Mouse (Mus musculus): ENCODE results near the gene Tmem119. TPM values are rescaled to one million over a fixed set of nuclear protein-coding genes. Genes with fewer than 3 reads are reported as not detected.
"Not testable (repeated sequence)": the region's sequence is repeated elsewhere in the genome, so short reads cannot be mapped to it uniquely, and the experiment has no call there.

Gene Tmem119
- polyA plus RNA-seq, 1 experiment from 2014 or later, result 5.7 TPM

DNA sequence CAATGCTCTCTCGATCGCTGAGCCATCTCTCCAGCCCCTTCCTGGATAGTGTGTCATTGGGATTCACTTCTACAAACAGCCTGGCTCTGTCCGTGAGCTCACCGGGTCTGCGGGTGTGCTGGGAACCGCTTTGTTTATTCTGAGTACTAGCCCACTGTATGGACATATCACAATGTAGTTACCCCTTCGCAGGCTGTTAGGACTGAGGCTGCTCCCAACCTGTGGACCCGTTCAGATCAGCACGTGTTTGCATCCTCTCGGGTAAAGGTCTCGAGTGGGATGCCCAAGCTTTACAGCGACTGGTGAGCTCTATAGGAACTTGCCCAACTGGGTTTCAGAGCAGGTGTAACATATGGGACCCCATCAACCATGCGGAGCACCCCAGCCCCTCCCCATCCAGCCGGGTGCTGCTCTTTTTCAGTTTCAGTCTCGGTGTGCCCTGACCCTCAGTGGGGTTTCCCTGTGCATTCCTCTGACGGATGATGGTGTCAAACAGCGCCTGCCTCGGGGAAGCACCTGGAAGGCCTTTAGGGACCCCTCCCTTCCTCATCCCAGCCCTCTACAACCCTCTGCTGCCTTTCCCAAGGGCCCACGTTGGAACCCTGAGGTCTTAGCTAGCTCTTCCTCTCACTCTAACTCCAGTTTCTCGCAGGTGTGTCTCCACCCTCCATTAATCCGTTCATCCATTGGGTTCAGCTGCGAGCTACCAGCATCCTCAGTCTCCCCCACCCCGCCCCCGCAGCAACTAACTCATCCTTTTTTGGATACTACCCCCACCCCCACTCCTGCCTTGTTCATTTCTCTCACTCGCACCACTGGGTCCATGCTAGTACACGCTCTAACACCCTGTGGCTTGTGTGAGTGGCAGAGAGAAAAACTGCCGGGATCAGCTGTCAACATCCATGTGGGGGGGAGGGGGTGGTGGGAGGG, 14.1 kb upstream of the Tmem119 start:
- Histone ChIP-seq H3K4me2 (no peak overlapping the region), H3K9ac (no peak overlapping the region), H3K4me1 (peaks cover 6% of the 10 kb centered on the region; the same call in 1 of the 2 replicates), H3K36me3 (replicated peaks) (no peaks in the 10 kb centered on the region), H3K27ac (no peak overlapping the region), H3K9me3 (no peaks in the 10 kb centered on the region; the same call in 1 of the 2 replicates), H3K27me3 (replicated peaks) (0 out of 2 replicates have a peak, but pooled peaks cover 2% of the 10 kb centered on the region), H3K4me3 (no peak overlapping the region)
- 35% methylated on average over 27 of the region's 27 CpGs for WGBS
- ATAC-seq (replicated peaks), result no peak

DNA sequence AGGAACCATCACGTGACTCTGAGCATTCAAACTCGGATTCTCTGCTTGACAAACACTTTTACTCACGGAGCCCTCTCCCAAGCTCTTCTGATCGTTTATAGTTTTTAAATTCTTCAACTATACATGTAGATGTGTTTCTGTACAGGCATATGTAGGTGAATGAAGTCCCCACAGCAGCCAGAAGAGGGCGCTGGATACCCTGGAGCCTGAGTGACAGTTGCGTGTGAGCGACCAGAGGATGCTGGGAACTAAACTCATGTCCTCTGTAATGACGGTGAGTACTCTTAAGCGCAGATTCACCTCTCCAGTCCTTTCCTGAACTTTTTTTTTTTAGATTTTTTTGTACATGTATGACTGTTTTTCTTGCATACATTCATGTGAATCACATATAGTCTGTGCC, 13.3 kb upstream of the Tmem119 start:
- Histone ChIP-seq H3K9ac (no peak overlapping the region), H3K27ac (no peak overlapping the region), H3K4me2 (no peak overlapping the region), H3K4me1 (peaks cover 3% of the 10 kb centered on the region; the same call in 1 of the 2 replicates), H3K4me3 (no peak overlapping the region), H3K36me3 (replicated peaks) (no peaks in the 10 kb centered on the region), H3K27me3 (replicated peaks) (0 out of 2 replicates have a peak, but pooled peaks cover 2% of the 10 kb centered on the region), H3K9me3 (no peaks in the 10 kb centered on the region; the same call in 1 of the 2 replicates)
- no peak for ATAC-seq (replicated peaks)
- 19% methylated on average over 9 of the region's 9 CpGs for WGBS

DNA sequence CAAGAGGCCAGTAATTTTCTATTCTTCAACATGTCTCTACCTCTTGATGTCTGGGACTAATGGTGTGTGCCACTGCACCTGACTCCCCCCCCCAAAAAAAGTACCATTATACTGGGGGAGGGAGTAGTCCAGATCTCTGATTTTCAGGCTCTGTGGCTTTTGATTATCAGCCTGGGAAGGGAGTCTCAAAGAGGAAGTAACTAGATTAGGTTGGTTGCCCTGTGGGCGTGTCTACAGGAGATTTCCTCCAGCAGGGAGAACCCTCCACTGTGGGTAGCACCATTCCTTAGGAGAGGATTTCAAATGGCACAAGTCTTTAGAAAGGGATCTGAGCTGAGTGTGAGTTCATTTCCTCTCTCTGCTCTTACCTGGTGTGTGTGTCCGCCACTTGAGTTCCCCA, 12.3 kb upstream of the Tmem119 start:
- 94% methylated on average over 2 of the region's 2 CpGs for WGBS

DNA sequence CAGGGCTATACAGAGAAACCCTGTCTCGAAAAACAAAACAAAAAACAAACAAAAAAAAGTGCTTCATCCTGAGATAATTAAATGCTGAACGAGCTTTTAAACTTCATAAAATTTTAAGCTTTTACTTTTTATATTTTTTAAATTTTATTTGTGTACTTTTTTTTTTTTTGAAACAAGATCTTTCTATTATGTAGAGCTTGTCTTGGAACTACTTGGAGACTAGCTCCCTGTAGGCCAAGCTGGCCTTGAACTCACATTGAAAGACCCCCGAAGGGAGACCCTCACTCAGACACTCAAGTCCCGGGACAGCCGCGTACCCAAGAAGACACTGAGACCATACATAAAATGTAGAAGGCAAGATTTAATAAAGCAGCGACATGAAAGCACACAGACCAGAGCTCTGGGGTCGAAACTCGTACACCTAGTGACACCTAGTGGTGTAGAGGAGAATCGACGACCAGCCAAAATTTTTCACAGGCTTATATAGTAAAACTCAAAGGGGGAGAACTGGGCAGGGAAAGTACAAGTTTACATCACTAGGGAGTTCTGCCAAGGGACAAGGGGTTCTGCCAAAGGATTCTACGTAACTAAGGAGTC, 11.6 kb upstream of the Tmem119 start:
- not testable (repeated sequence) for H3K9ac ChIP-seq; H3K4me3 ChIP-seq; H3K4me2 ChIP-seq; H3K36me3 ChIP-seq (replicated peaks); ATAC-seq (replicated peaks); H3K27ac ChIP-seq; H3K4me1 ChIP-seq; H3K27me3 ChIP-seq (replicated peaks); H3K9me3 ChIP-seq
- WGBS, result 21% methylated on average over 11 of the region's 12 CpGs

More for the DNA sequence above, 12.3 kb upstream of the Tmem119 start:
- H3K4me2 ChIP-seq, result no peak overlapping the region
- H3K27ac ChIP-seq, result no peak overlapping the region
- 0 out of 2 replicates have a peak, but pooled peaks cover 3% of the 10 kb centered on the region for H3K4me1 ChIP-seq
- H3K9me3 ChIP-seq, result no peaks in the 10 kb centered on the region; the same call in 1 of the 2 replicates
- no peak overlapping the region for H3K9ac ChIP-seq
- no peak for ATAC-seq (replicated peaks)
- no peaks in the 10 kb centered on the region for H3K36me3 ChIP-seq (replicated peaks)
- H3K27me3 ChIP-seq (replicated peaks), result 0 out of 2 replicates have a peak, but pooled peaks cover 2% of the 10 kb centered on the region
- no peak overlapping the region for H3K4me3 ChIP-seq

DNA sequence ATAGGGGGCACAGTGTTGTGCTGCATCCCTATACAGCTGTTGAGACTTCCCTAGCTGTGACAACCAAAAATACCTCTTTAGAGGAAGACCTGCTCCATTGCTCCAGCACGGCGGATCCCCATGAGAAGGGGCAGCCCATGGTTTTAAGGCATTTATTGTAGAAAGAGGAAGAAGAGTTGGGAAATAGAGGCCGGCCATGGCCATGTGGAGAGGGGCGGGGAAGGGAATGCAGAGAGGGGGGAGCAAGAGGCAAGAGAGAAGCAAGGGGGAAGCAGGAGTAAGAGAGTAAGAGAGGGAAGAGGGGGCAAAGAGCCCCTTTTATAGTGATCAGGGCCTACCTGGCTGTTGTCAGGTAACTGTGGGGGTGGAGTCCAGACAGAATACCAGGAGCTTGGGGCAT, 9.8 kb upstream of the Tmem119 start:
- WGBS, result 91% methylated on average over 4 of the region's 4 CpGs

DNA sequence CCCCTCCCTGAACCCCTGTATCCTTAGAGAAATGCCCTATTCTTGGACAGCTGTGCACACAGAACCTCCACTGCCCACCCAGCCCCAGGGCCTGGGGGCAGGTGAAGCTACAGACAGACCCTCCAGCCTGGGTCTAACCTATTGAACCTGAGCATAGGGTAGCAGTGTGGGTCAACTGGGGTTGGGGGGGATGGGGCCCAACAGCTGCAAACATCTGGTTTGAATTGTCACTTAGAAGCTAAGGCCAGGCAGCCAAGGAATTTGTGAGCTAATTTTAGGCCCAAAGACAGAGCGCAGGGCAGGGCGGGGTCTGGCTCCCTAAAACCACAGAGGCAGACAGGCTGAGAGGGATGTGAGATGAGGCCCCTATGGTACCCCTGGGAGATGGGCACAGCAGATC, 7.9 kb upstream of the Tmem119 start:
- 83% methylated on average over 2 of the region's 2 CpGs for WGBS
- no peaks in the 10 kb centered on the region for H3K27me3 ChIP-seq (replicated peaks)
- no peaks in the 10 kb centered on the region for H3K4me1 ChIP-seq
- ATAC-seq (replicated peaks), result no peak
- no peak overlapping the region for H3K9ac ChIP-seq
- H3K4me3 ChIP-seq, result no peak overlapping the region
- H3K4me2 ChIP-seq, result no peak overlapping the region
- no peaks in the 10 kb centered on the region; the same call in 1 of the 2 replicates for H3K9me3 ChIP-seq
- H3K27ac ChIP-seq, result no peak overlapping the region
- no peaks in the 10 kb centered on the region for H3K36me3 ChIP-seq (replicated peaks)

More for the DNA sequence above, 9.8 kb upstream of the Tmem119 start:
- Histone ChIP-seq H3K27ac (no peak overlapping the region), H3K9ac (no peak overlapping the region), H3K9me3 (no peaks in the 10 kb centered on the region; the same call in 1 of the 2 replicates), H3K27me3 (replicated peaks) (0 out of 2 replicates have a peak, but pooled peaks cover 2% of the 10 kb centered on the region), H3K36me3 (replicated peaks) (no peaks in the 10 kb centered on the region), H3K4me3 (no peak overlapping the region), H3K4me2 (no peak overlapping the region), H3K4me1 (no peaks in the 10 kb centered on the region)
- no peak for ATAC-seq (replicated peaks)

DNA sequence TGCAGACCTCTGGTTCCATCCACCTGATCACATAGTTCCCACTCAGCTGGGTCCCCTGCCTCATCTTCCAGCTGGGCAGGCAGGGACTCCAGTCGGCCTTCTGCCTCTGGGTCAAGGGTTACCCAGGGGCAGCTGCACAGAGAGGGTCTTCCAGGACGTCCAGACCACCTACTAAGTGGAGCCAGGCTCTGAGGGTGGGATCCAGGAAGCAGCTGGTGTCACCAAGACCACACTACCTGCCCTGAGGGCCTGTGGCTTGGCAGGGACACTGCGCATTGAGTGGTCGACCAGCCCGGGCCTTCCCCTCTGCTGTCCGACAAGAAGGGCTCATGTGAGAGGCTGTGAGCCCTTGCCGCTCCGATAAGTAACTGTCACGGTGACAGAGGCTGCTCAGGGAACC, 7.4 kb upstream of the Tmem119 start:
- Histone ChIP-seq H3K36me3 (replicated peaks) (no peaks in the 10 kb centered on the region), H3K4me1 (no peaks in the 10 kb centered on the region), H3K27ac (no peak overlapping the region), H3K4me2 (no peak overlapping the region), H3K9ac (no peak overlapping the region), H3K4me3 (no peak overlapping the region), H3K27me3 (replicated peaks) (no peaks in the 10 kb centered on the region), H3K9me3 (no peaks in the 10 kb centered on the region; the same call in 1 of the 2 replicates)
- WGBS, result 67% methylated on average over 9 of the region's 9 CpGs
- ATAC-seq (replicated peaks), result no peak

DNA sequence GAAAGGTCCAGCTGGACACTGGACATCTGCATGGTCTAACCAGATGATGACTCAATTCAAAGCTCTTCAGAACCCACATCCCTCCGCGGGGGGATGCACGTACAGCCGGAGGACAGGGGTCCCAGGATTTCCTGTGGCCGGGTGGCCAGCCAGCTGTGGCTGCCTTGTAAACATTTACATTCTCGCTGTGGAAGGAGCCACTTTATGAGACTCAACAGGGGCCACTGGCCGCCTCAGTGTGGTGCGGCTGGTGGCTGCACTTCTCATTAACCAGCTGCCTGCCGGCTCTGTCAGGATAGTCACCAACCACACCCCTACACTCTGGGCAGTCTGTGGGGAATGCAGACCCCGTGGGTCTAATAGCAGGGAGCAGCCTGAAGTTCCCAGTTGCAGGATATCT, 6.1 kb upstream of the Tmem119 start:
- no peaks in the 10 kb centered on the region for H3K36me3 ChIP-seq (replicated peaks)
- WGBS, result 49% methylated on average over 10 of the region's 10 CpGs
- no peaks in the 10 kb centered on the region for H3K4me1 ChIP-seq
- no peak overlapping the region for H3K9ac ChIP-seq
- no peak overlapping the region for H3K27ac ChIP-seq
- H3K27me3 ChIP-seq (replicated peaks), result no peaks in the 10 kb centered on the region
- H3K4me3 ChIP-seq, result no peak overlapping the region
- no peak overlapping the region for H3K4me2 ChIP-seq
- no peak for ATAC-seq (replicated peaks)
- H3K9me3 ChIP-seq, result no peaks in the 10 kb centered on the region; the same call in 1 of the 2 replicates

DNA sequence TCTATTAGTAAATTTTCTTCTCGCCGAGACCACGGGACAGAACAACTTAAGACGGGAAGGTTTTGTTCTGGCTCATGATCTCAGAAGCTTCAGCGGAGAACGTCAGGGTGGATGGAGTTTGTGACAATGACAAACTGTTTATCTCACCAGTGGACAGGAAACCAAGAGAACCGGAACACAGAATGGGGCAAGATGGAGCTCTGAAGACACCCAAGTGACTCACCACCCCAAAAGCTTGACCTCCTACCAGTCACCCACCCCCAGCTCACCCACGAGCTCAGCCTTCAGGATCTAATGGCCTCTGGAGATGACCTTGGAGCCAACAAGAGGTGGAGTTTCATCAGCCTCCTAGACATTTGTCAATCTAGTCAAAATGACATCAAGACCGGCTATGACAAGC, 5.0 kb upstream of the Tmem119 start:
- Histone ChIP-seq H3K9me3 (no peaks in the 10 kb centered on the region), H3K4me2 (no peak overlapping the region), H3K36me3 (replicated peaks) (no peaks in the 10 kb centered on the region), H3K27ac (no peak overlapping the region), H3K4me1 (peaks cover 4% of the 10 kb centered on the region; the same call in 1 of the 2 replicates), H3K27me3 (replicated peaks) (no peaks in the 10 kb centered on the region), H3K4me3 (no peak overlapping the region), H3K9ac (no peak overlapping the region)
- no peak for ATAC-seq (replicated peaks)
- WGBS, result 94% methylated on average over 9 of the region's 9 CpGs

DNA sequence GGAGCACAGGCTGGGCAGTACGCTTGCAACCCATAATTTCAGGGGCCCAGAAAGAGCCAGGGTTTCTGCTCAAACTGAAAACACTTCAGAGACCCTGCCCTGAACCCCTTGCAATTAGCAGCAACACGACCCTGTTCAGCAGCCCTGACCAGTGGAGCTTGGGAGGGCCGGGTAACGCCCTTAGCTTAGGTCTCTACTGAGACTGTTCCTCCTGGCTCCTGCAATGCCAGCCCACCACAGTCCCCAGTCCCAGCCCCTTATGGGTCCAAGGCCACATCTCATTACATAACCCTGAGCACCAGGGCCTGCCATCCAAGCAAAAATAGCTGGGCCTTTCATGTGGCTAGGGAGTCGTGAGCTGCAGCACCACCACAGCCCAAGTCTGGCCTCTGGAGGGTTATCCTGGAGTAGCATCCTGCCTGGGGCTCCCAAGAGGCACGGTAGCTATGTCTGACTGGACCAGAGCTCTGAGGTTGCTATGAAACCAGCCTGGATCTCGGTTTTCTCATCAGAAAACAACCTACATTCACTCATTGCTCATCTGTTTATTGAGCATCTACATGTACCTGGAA, 4.2 kb upstream of the Tmem119 start:
- 54% methylated on average over 7 of the region's 7 CpGs for WGBS
- no peaks in the 10 kb centered on the region for H3K27me3 ChIP-seq (replicated peaks)
- no peaks in the 10 kb centered on the region for H3K9me3 ChIP-seq
- H3K4me1 ChIP-seq, result peaks cover 6% of the 10 kb centered on the region; the same call in 1 of the 2 replicates
- ATAC-seq (replicated peaks), result no peak
- H3K9ac ChIP-seq, result no peak overlapping the region
- no peak overlapping the region for H3K27ac ChIP-seq
- no peak overlapping the region for H3K4me2 ChIP-seq
- no peak overlapping the region for H3K4me3 ChIP-seq
- no peaks in the 10 kb centered on the region for H3K36me3 ChIP-seq (replicated peaks)

DNA sequence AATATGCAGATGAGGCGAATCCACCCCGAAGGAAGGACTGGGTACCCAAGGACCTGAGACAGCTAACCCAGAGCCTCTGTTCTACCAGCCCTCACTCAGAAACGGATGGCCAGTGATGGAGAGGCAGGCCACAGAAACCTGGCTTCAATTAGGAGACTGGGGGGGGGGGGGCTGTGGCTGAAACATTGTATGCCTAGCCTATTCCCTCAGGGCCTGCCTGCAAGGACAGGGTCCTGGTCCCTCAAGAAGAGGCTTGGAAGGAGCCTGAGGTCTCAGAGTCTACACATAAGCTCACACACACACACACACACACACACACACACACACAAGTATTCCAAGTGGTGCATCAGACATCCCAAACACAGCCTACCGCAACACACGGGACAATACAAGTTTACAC, 625 bp downstream of the Tmem119 start:
- H3K4me3 ChIP-seq, result no peak overlapping the region
- no peak overlapping the region for H3K9ac ChIP-seq
- H3K27me3 ChIP-seq (replicated peaks), result peaks cover 4% of the 10 kb centered on the region; the same call in 1 of the 2 replicates
- no peaks in the 10 kb centered on the region for H3K36me3 ChIP-seq (replicated peaks)
- 40% methylated on average over 5 of the region's 5 CpGs for WGBS
- ATAC-seq (replicated peaks), result no peak
- H3K4me1 ChIP-seq, result peaks cover 6% of the 10 kb centered on the region; the same call in 1 of the 2 replicates
- no peak overlapping the region for H3K4me2 ChIP-seq
- H3K9me3 ChIP-seq, result no peaks in the 10 kb centered on the region
- H3K27ac ChIP-seq, result no peak overlapping the region

DNA sequence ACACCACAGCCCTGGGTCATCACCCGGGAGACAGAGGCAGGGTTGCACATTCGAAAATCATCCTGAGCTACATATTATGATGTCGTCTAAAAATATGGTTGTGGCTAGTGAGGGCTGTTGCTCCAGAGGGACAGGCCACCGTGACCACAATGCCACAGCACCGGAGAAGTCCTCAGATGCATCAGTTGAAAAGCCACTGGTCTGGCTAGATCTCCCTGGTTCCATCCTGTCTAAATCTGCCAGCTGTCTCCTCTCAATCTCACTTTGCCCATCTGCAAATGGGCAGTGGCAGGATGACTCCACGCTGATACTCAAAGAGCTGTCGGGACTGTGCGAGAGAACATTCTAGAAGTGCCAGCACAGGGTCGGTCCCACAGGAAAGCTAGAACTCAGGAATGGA, 1.8 kb downstream of the Tmem119 start:
- no peaks in the 10 kb centered on the region for H3K9me3 ChIP-seq
- no peak overlapping the region for H3K9ac ChIP-seq
- 88% methylated on average over 9 of the region's 9 CpGs for WGBS
- no peak for ATAC-seq (replicated peaks)
- peaks cover 4% of the 10 kb centered on the region; the same call in 1 of the 2 replicates for H3K27me3 ChIP-seq (replicated peaks)
- H3K4me3 ChIP-seq, result no peak overlapping the region
- no peaks in the 10 kb centered on the region for H3K36me3 ChIP-seq (replicated peaks)
- no peak overlapping the region for H3K27ac ChIP-seq
- H3K4me1 ChIP-seq, result peaks cover 6% of the 10 kb centered on the region; the same call in 1 of the 2 replicates
- H3K4me2 ChIP-seq, result no peak overlapping the region

Data from midbrain, embryonic 15.5 days (tissue).